In genomic region chr9:53890075-53890474, GRCm38 (mm10) we compare ENCODE assay signal across 10 mouse cellular contexts. TPM values are rescaled to one million over a fixed set of nuclear protein-coding genes. Genes with fewer than 3 reads are reported as not detected.
DNase-seq lines count a peak whose midpoint lies in the region; ATAC-seq and TF ChIP-seq lines count a peak whose summit lies in the region.
"Had no signal": no experiment of that assay in that cellular context is flagged by ENCODE, and none has a peak within 500 bp of the region (broad histone marks: within the 10 kb centered on the region; RNA-seq: fewer than 3 reads in every experiment).

No protein-coding gene starts in this region.

- peak; percentile 79 for TF ChIP-seq CTCF in kidney, postnatal 0 days (IDR thresholded peaks at IDR 0.05; ENCODE audit: low read depth)
- TF ChIP-seq CTCF in thymus, adult 2 months (IDR thresholded peaks at IDR 0.05; ENCODE audit: borderline replicate concordance, control insufficient read depth, extremely low read depth, insufficient read depth, low read length, poor library complexity): no peak

- no peak for TF ChIP-seq POLR2A in thymus, adult 2 months (IDR thresholded peaks at IDR 0.05; ENCODE audit: control insufficient read depth, extremely low read depth, insufficient read depth, low read length, poor library complexity)

- H3K36me3 ChIP-seq in kidney, postnatal 0 days (ENCODE audit: insufficient read depth, low read length): no peaks in the 10 kb centered on the region
- no peaks in the 10 kb centered on the region for H3K36me3 ChIP-seq in kidney, embryonic 15.5 days
- H3K36me3 ChIP-seq in hindbrain, embryonic 16.5 days (ENCODE audit: control insufficient read depth, insufficient read depth, low read length): no peaks in the 10 kb centered on the region
- H3K36me3 ChIP-seq in thymus, adult 2 months (ENCODE audit: control insufficient read depth, insufficient read depth, low read length): no peaks in the 10 kb centered on the region
- H3K36me3 ChIP-seq: embryonic facial prominence, embryonic 12.5 days had no signal

- no peak overlapping the region for H3K4me2 ChIP-seq in kidney, postnatal 0 days (ENCODE audit: low read length)
- H3K4me2 ChIP-seq in kidney, embryonic 15.5 days: no peak overlapping the region
- no peak overlapping the region for H3K4me2 ChIP-seq in hindbrain, embryonic 16.5 days (ENCODE audit: low read length)
- H3K4me2 ChIP-seq: embryonic facial prominence, embryonic 12.5 days had no signal

- no peak overlapping the region for H3K4me3 ChIP-seq in kidney, postnatal 0 days (replicated peaks; ENCODE audit: low read depth, low read length)
- no peak overlapping the region for H3K4me3 ChIP-seq in kidney, embryonic 15.5 days (replicated peaks)
- H3K4me3 ChIP-seq in hindbrain, embryonic 16.5 days (ENCODE audit: low read length): no peak overlapping the region
- no peak overlapping the region for H3K4me3 ChIP-seq in thymus, adult 2 months (ENCODE audit: control insufficient read depth, insufficient read depth, low read length)
- H3K4me3 ChIP-seq: embryonic facial prominence, embryonic 12.5 days had no signal

- WGBS in kidney, postnatal 0 days: 4% methylated on average over 1 of the region's 1 CpGs
- WGBS in kidney, embryonic 15.5 days: 3% methylated on average over 1 of the region's 1 CpGs
- WGBS in hindbrain, embryonic 16.5 days: 9% methylated on average over 1 of the region's 1 CpGs
- WGBS in thymus, adult 2 months: 23% methylated on average over 1 of the region's 1 CpGs

- H3K27ac ChIP-seq in kidney, postnatal 0 days: no peak overlapping the region
- no peak overlapping the region for H3K27ac ChIP-seq in kidney, embryonic 15.5 days
- no peak overlapping the region for H3K27ac ChIP-seq in hindbrain, embryonic 16.5 days (ENCODE audit: low read depth, low read length)
- no peak overlapping the region for H3K27ac ChIP-seq in thymus, adult 2 months (ENCODE audit: control insufficient read depth, insufficient read depth, low read length)
- H3K27ac ChIP-seq: embryonic facial prominence, embryonic 12.5 days had no signal

- peak; percentile 68 for DNase-seq in kidney, postnatal 0 days (ENCODE audit: low spot score)
- peak; percentile 61 for DNase-seq in R1 (ENCODE audit: low read depth, low spot score)
- peak; percentile 89 to 90 for DNase-seq in cerebellum, postnatal 10 days
- peak; percentile 25 for DNase-seq in lung, postnatal 14 days
- no peak for DNase-seq in urinary bladder, postnatal 4 days (ENCODE audit: low spot score in 2 of 2)
- DNase-seq in thymus, adult 2 months: no peak

- ATAC-seq in kidney, postnatal 0 days (replicated peaks; ENCODE audit: low FRiP score, low read depth): no peak
- ATAC-seq in kidney, embryonic 15.5 days (replicated peaks; ENCODE audit: low FRiP score): no peak
- peak; percentile 63; the same call in 1 of the 2 replicates for ATAC-seq in hindbrain, embryonic 16.5 days

- H3K27me3 ChIP-seq in kidney, postnatal 0 days (ENCODE audit: insufficient read depth, low read length): no peaks in the 10 kb centered on the region
- no peaks in the 10 kb centered on the region for H3K27me3 ChIP-seq in kidney, embryonic 15.5 days
- no peaks in the 10 kb centered on the region for H3K27me3 ChIP-seq in hindbrain, embryonic 16.5 days (replicated peaks; ENCODE audit: control insufficient read depth, insufficient read depth, low read length)
- H3K27me3 ChIP-seq in thymus, adult 2 months (ENCODE audit: control insufficient read depth, insufficient read depth, low read length): no peaks in the 10 kb centered on the region
- H3K27me3 ChIP-seq: embryonic facial prominence, embryonic 12.5 days had no signal

- no peaks in the 10 kb centered on the region for H3K4me1 ChIP-seq in kidney, postnatal 0 days (replicated peaks; ENCODE audit: insufficient read depth, low read length)
- H3K4me1 ChIP-seq in kidney, embryonic 15.5 days: no peaks in the 10 kb centered on the region
- H3K4me1 ChIP-seq in hindbrain, embryonic 16.5 days (ENCODE audit: control insufficient read depth, insufficient read depth, low read depth, low read length): no peaks in the 10 kb centered on the region
- H3K4me1 ChIP-seq in thymus, adult 2 months (replicated peaks; ENCODE audit: control insufficient read depth, insufficient read depth, low read length): no peaks in the 10 kb centered on the region
- H3K4me1 ChIP-seq: embryonic facial prominence, embryonic 12.5 days had no signal

- H3K9ac ChIP-seq in kidney, postnatal 0 days (ENCODE audit: low read depth, low read length): no peak overlapping the region
- H3K9ac ChIP-seq in kidney, embryonic 15.5 days: no peak overlapping the region
- H3K9ac ChIP-seq in hindbrain, embryonic 16.5 days (ENCODE audit: low read depth, low read length): no peak overlapping the region
- H3K9ac ChIP-seq: embryonic facial prominence, embryonic 12.5 days had no signal

- H3K9me3 ChIP-seq in kidney, postnatal 0 days (replicated peaks; ENCODE audit: low read length): no peaks in the 10 kb centered on the region
- no peaks in the 10 kb centered on the region for H3K9me3 ChIP-seq in kidney, embryonic 15.5 days (replicated peaks)
- no peaks in the 10 kb centered on the region for H3K9me3 ChIP-seq in hindbrain, embryonic 16.5 days (ENCODE audit: control insufficient read depth, low read length)

RNA-seq across cellular contexts. Expression of gene Sln, which starts 40.1 kb away (rescaled TPM):
- polyA plus RNA-seq in kidney, postnatal 0 days (2015; fragmentation: Nextera tagmentation; extraction: Ambion mirVana): not detected in 2 replicates
- polyA plus RNA-seq in kidney, embryonic 15.5 days (2015; fragmentation: Nextera tagmentation; extraction: Ambion mirVana): 8.7 and 19.3 TPM in 2 replicates
- polyA plus RNA-seq in hindbrain, embryonic 16.5 days (2015; fragmentation: Nextera tagmentation; extraction: Ambion mirVana): 0.19 and 8.8 TPM in 2 replicates
- polyA plus RNA-seq in thymus, adult 2 months (2012; rRNA removed): 7.7 and 32.0 TPM in 2 replicates
- polyA plus RNA-seq: small intestine, adult 2 months had no signal

Comparison
In these comparisons a context has a peak if more than half of its experiments do, and no peak if none do; other contexts are left out.
1. DNase-seq: peak in kidney, postnatal 0 days (single experiment), R1 (single experiment), cerebellum, postnatal 10 days (2 of 2) and lung, postnatal 14 days (single experiment); none in urinary bladder, postnatal 4 days (0 of 2) and thymus, adult 2 months (single experiment).